Mouse (Mus musculus) effector memory CD4-positive, alpha-beta T cell, adult 7 months (primary cell): ENCODE results near the gene Six6. TPM values are rescaled to one million over a fixed set of nuclear protein-coding genes. Genes with fewer than 3 reads are reported as not detected.

Source experiments
- polyA plus RNA-seq: library from polyadenylated mRNA; unstranded; fragments of 100-300 nt; shearing (Covaris generic); gene quantifications from one replicate; pipeline ENCODE4 v1.2.1, GENCODE M21; 2017

Gene Six6
- polyA plus RNA-seq = not detected

GRCm38 (mm10) chr12:72939616-72940015 lies at the start of gene Six6:
Gene Six6, plus strand, starts transcription at chr12:72939892.

GRCm38 (mm10) chr12:72940071-72940821 lies 554 bp downstream of the Six6 start, which contains the start of gene 4930447C04Rik:
Gene 4930447C04Rik, minus strand, starts transcription at chr12:72940774.

Other genes starting within 250 kb of the Six6 start
- 81.7 TPM for gene Ppm1a, start 182.4 kb upstream of the Six6 start, polyA plus RNA-seq
- not detected for gene 4930447C04Rik, start 882 bp downstream of the Six6 start, polyA plus RNA-seq
- 0.17 TPM for gene Six1, start 114.0 kb downstream of the Six6 start, polyA plus RNA-seq
- 0.22 TPM for gene Six4, start 173.6 kb downstream of the Six6 start, polyA plus RNA-seq
- 18.7 TPM for gene Mnat1, start 183.8 kb downstream of the Six6 start, polyA plus RNA-seq